Mouse (Mus musculus): ENCODE data around the gene Acss3.

Gene Acss3

GRCm38 (mm10) chr10:107123529-107124335 is at the start of gene Acss3:
Gene Acss3 (minus strand): TSS chr10:107123668.
- no peak for DNase-seq (ENCODE audit: low read depth)

GRCm38 (mm10) chr10:107172003-107172689 is 48.7 kb upstream of the Acss3 start:
- no peak for DNase-seq (ENCODE audit: low read depth)

GRCm38 (mm10) chr10:107166486-107166885 is 43.0 kb upstream of the Acss3 start:
- DNase-seq (ENCODE audit: low read depth) = no peak

GRCm38 (mm10) chr10:107148759-107149158 is 25.3 kb upstream of the Acss3 start:
- DNase-seq (ENCODE audit: low read depth) = no peak

- DNase-seq (ENCODE audit: low read depth) = no peak
Observed at GRCm38 (mm10) chr10:107144016-107144415, 20.5 kb upstream of the Acss3 start.

- DNase-seq (ENCODE audit: low read depth) = no peak
Observed at GRCm38 (mm10) chr10:107142910-107143309, 19.4 kb upstream of the Acss3 start.

- DNase-seq (ENCODE audit: low read depth) = no peak
Observed at GRCm38 (mm10) chr10:107122744-107123528, 532 bp downstream of the Acss3 start.

GRCm38 (mm10) chr10:107121301-107121700 is 2.2 kb downstream of the Acss3 start:
- DNase-seq (ENCODE audit: low read depth) = no peak

GRCm38 (mm10) chr10:107119135-107119534 is 4.3 kb downstream of the Acss3 start:
- DNase-seq (ENCODE audit: low read depth) = no peak

GRCm38 (mm10) chr10:107116709-107117267 is 6.7 kb downstream of the Acss3 start:
- no peak for DNase-seq (ENCODE audit: low read depth)

GRCm38 (mm10) chr10:107115930-107116642 is 7.4 kb downstream of the Acss3 start:
- DNase-seq (ENCODE audit: low read depth) = no peak

GRCm38 (mm10) chr10:107115121-107115520 is 8.3 kb downstream of the Acss3 start:
- no peak for DNase-seq (ENCODE audit: low read depth)

- DNase-seq (ENCODE audit: low read depth) = no peak
Observed at GRCm38 (mm10) chr10:107094452-107094851, 29.0 kb downstream of the Acss3 start.

- no peak for DNase-seq (ENCODE audit: low read depth)
Observed at GRCm38 (mm10) chr10:107053846-107054624, 69.4 kb downstream of the Acss3 start.

GRCm38 (mm10) chr10:107050489-107050888 is 73.0 kb downstream of the Acss3 start:
- no peak for DNase-seq (ENCODE audit: low read depth)

GRCm38 (mm10) chr10:107042656-107043055 is 80.8 kb downstream of the Acss3 start:
- no peak for DNase-seq (ENCODE audit: low read depth)

GRCm38 (mm10) chr10:107040837-107041236 is 82.6 kb downstream of the Acss3 start:
- DNase-seq (ENCODE audit: low read depth) = no peak

- DNase-seq (ENCODE audit: low read depth) = no peak
Observed at GRCm38 (mm10) chr10:107040378-107040777, 83.1 kb downstream of the Acss3 start.

- DNase-seq (ENCODE audit: low read depth) = no peak
Observed at GRCm38 (mm10) chr10:107039211-107039610, 84.3 kb downstream of the Acss3 start.

GRCm38 (mm10) chr10:107024254-107024653 is 99.2 kb downstream of the Acss3 start:
- DNase-seq (ENCODE audit: low read depth) = no peak

GRCm38 (mm10) chr10:107021118-107021517 is 102.3 kb downstream of the Acss3 start:
- DNase-seq (ENCODE audit: low read depth) = no peak
